Mouse (Mus musculus) B cell, adult 2 months (primary cell): Measurements from ENCODE around the gene Fndc3a.
A peak's percentile ranks its signal among the peaks of the same experiment; 100 is the strongest.

Experiments used
- DNase-seq, 2 experiments: peaks; one replicate each; pipeline ENCODE4 v3.0.0; 2022

The Fndc3a gene

DNA sequence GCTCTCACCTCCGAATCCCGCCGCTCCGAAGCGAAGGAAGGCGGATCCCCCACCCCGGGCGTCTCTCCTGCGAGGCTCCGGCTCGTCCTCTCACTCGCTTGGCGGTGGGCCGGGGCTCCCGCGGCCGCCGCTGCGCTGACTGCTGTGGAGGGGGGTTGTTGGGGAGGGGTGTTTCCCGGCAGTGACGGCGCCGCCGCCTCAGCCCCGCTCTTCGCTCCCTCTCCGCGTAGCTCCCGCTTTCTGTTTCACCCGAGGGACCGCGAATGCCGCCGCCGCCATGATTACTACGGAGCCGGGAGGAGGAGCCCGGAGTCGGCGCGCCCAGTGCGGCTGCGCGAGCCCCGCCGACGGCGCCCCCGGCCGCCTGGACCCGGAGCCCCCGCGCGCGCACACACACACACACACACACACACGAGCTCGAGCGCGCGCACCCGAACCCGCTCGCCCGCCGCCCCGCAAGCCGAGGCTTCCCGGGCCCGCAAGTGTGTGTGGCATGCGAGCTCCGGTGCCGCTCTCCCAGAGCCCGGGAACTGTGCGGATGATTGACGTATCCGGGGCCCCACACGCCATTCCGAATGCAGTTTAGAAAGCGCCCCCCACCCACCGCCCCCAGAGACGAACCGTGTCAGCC is at the start of gene Fndc3a:
TSS of gene Fndc3a (minus strand) at position 294 of the 631 bp plus-strand sequence.
- DNase-seq, result peak; percentile 85 to 89

DNA sequence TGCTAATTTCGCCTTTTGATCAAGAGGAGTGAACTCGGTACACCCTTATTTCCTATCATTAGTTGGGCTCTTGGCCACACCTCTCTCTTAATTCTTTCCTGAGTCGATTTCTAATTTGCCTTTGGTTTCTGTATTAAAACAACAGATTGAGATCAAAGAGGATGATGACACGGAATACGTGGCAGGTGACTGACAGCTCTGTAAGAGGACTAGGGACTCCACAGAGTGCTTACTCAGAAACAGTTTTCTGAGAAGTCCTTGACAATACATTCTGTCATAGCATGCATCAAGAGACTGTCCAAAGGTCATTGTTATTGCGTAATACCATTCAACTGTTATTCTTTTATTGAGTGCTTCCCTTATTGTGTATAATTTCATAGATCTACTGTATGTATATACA is 43.1 kb upstream of the Fndc3a start:
- no peak for DNase-seq

DNA sequence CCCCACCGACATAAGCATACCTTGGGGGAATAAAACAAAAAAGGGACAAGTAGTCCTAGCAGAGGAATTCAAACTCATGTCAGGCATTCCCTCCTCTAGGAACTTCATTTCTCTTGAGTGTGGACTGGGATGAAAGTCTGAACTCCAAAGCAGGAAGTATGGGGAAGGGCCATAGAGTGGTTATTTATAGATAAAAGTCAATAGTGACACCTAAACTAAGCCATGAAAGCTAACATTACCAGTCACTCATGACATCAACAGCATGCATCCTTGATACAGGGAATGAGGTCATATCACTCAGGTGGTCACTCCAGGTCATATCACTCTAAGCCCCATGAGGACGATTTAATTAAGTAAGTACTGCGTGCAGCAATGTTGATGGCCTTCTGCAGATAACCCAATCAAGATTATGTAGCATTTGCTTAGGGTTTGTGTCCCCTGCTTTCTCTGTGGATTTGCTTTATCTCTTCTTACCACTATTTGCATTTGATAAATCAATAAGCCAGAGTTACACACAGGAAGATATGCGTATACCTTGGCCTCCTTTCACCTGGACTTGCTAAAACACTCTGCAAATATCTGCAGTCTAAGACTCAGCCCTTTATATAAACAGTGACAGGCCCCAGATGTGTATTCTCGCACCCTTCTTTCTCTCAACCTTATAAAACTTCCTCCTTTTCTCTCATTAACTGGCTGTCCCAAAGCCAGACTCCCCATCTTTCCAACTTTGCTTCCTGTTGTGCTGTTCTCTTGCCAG is 40.8 kb upstream of the Fndc3a start:
- no peak for DNase-seq

DNA sequence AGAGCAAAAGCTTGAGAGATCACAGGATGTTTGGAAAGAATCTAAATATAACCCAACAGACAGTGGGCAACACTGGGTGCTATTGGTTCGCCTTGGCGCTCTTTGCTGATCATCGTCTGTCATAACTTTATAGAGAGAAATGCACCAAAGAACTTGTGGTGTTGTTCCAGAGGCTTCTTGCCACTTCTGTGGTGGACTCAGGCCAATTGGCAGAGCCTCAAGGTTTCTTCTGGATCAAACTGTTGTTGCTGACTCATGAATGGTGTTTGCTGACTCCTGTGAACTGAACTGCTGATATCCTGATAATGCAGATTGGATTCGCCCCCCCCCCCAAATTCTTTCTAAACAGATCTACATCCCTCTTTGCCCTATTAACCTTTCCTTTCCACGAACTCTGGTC is 38.5 kb upstream of the Fndc3a start:
- no peak for DNase-seq

DNA sequence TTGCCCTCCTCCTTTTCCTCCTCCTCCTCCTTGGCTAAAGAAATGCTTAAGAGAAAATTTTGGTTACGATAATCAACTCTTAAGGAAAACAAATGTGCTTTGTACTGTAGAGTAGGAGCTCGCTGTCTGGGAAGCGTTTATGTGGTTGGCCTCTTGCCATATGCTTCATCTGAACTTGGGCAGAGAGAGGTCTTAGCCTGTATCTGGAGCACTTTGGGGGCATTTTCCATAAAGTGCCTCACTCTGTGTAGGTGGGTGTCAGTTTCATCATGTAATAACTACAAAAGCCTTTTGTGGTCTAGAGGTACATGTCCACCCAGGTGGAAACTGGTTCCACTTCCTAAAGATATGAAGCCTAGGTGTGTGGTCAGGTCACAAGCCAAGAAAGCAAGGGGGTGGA is 31.9 kb upstream of the Fndc3a start:
- no peak for DNase-seq

DNA sequence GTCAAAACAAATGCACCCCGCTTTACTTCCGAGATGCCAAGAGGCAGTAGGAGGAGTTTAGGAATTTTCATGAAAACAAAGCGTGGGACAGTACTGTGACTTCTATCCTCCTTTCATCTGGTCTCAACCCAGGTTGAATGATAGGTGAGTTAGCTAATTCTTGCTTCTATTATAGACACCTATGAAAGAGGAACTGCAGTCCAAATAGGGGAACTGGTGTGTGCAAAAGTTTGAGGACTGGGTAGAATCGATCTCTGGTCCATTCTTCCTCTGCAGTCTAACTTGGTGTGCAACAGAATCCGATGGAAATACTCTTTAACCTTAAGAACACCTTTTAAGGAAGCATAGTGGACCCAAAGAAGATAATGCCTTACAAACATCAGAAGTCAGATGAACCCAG is 30.5 kb upstream of the Fndc3a start:
- DNase-seq, result peak; percentile 28 to 32

DNA sequence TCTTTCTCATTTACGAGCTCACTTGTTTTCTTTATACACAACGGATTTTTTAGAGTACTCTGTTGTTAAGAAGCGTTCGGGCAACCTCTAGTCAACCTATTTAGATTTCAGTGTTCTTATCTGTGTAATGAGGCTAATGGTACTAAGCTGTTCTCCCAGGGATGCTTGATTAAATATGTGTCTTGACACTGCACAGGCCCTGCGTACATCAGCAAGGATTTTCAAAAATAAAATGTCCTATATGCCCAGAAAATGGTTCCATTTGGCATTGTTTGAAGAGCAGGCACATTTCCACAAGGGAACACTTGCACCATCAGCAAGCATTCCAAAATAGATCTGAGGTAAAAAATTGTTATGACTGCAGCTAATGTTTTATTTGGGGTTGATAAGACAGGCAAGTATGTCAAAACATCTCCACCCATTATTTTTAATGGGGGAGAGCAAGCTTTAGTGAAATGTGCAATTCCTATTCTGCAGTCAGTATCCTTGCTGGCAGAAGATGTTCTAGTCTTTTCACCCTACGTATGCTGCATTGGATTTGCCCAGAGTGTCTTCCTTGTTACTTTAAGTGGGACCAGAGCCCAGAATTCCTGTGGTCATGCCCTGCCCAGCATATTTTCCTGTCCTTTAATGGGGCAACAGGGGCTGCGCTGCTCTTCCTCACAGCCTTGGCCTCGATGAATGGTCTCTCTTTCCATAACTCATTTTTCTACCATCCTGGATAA is 29.8 kb upstream of the Fndc3a start:
- DNase-seq, result no peak

DNA sequence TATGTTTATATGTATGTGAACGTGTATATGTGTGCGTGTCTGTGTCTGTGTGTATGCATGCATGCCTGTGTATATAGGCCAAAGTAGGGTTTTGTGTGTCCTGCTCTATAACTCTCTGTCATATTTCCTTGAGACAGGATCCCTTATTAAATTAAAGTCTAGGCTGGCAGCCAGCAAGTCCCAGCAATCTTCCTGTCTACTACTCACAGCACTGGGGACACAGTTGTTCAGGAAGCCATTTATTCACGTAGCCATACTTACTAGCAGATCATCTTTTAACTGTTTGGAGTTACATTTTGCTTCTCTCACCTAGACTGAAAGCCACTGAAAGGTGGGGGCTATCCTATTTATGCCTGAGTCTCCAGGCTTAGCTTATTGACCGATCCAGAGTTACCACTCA is 29.0 kb upstream of the Fndc3a start:
- DNase-seq, result no peak

DNA sequence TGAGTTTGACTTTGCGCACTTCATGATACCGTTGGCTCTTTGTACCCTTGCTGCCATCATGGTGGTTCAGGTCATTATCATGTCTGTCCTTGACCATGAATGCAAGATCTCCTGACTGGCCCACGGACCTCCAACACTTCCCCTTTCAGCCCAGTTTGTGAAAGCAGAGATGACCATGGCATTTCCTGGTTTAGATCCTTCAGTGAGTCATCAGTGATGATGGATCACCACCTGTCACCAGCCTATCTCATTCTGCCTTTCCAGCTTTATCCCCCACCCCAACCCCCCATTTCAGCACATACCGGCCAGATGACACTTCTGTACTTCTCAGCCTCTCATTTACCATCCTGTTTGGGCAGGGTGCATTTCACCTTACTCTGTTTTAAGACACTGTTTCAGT is 28.4 kb upstream of the Fndc3a start:
- DNase-seq, result no peak

DNA sequence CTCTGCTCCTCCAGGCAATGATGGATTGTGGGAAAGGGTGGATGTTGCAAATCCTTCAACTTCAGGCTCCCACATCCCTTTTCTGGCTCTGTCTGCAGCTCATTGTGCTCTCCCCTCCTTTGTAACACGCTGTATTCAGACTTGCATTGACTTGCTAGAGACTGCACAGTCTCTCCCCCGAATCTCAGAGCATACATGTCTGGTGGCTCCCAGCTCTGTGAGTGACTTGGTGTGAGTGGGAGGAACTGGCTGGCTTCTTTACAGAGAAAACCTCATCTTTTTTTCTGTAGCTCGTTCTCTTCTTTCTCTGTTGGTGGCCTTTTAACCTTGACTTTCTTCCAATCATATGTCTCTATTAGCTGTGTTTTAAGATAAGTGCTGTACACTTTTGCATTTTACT is 16.1 kb upstream of the Fndc3a start:
- no peak for DNase-seq

DNA sequence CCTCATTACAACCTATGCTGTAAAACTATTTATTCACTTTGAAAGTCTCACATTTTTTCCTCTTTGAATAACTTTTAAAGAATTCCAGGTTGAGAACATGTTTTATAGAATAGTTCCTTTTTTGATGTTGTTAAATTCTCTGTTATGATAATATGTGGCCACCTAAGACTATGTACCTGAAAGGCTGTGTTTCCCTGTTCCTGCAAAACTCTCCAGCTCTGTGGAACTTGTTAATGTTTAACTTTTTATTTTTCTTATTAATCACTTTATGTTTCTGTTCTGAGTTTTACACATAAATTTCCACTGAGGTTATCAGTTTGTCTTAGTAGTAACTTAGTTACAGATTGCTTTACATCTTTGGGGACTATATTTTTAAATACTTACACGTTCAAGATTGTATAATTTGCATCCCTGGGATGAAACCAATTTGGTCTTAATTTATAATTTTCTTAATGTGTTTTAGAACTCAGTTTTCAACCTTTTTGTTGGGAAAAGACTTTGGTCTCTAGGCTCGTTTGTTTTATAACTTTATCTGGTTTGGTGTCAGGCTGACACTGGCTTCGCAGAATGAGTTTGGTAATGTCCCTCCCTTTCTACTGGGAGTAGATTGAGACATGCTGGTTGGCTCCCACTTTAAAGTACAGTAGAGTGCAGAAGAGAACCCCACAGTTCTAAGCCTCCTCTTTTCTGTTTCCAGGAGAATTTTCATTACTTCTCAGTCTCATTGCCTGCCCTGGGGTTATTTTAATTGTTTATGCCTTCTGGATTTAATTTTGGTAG is 12.7 kb upstream of the Fndc3a start:
- no peak for DNase-seq

DNA sequence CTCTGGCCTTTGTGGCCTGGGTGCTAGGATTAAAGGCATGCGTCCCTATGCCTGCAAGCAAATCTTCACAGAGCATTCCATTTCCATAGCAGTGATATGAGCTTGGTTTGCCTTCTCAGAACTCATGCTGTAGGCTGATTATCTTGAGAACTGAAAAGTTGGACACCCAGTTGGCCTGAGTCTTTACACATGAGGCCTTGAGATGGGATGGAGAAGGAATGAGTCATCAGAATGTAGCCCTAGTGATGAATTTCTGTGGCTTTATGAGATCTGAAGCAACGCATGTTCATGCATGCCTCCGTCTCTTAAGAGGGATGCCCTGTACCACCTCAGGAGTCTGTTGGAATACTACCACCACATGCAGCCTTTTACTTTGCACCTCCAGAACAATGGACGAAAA is 6.4 kb upstream of the Fndc3a start:
- no peak for DNase-seq

DNA sequence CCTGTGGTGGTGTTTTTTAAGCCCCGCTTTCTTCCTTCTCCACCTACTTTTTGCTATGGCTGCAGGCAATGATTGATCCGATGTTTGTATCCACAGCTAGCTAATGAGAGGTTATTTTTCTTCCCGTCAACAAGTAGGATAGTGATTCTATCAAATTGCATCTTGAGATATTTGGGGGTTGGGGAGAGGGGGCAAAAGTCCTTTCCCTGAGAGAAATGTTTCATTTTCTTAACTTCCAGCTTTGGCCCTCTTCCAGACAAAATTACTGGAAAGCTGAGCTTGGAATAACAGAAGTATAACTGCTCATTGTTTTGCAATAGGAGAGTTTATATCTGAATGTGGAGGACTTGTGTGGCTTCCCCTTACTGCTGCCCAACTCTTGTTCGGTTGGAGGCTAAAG is 1.3 kb upstream of the Fndc3a start:
- DNase-seq, result no peak

DNA sequence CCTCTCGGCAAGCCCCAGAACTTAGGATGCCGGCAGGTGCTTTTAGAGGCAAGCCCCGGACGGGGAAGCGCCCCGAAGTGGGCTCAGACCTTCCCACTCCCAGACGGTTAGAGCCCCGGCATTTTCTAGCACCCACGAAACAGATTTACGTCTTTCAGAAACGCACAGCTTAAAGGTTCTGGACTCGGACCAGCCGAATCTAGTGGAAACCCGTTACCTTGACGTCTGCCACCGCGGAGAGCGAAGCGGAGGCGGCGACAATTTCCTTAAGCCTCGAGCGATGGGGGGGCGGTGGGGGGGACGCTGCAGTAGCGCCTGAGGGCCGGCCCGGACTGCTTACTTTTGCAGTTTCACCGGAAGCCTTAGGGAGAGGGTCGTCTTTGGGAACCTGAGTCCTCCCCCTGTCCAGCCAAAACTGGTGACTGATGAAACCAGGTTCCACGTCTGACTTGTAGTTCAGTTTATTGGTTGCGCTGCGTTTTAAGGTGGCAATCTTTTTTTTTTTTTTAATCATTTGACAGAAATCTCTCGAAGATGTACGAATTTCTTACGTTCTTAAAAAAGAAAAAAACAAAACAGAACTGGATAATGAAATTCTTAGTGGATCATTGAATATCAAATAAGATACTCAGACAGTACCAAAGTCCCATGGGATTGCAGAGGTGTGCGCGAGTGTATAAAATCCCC is 681 bp upstream of the Fndc3a start:
- DNase-seq, result peak; percentile 61 to 68

DNA sequence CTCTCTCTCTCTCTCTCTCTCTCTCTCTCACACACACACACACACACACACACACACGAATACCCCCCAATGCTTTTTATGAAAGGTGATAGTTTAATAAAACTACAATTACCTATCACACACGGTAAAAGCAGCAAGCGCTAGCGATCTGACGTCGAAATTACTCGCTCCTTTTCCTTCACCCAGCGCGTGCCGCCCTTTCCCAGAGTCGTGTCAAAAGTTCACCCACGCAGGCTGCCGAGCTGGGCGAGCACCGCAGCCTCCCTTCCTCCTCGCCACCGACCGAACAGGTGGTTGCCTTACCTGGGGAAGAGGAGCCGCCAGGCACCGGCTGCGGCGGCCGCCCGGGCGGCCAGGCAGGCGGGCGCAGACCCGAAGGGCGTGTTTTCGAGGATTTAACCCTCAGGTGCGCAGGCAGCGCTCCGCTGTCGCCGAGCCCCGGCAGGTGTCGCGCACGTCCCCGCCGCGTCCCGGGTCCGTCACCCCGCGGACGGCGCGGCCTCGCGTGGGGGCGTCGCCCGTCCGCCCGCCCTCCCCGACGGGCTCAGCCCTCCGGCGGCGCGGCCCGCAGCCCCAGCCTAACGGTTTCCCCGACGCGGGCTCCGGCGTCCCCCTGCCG is 603 bp downstream of the Fndc3a start:
- DNase-seq, result peak; percentile 81 to 84

DNA sequence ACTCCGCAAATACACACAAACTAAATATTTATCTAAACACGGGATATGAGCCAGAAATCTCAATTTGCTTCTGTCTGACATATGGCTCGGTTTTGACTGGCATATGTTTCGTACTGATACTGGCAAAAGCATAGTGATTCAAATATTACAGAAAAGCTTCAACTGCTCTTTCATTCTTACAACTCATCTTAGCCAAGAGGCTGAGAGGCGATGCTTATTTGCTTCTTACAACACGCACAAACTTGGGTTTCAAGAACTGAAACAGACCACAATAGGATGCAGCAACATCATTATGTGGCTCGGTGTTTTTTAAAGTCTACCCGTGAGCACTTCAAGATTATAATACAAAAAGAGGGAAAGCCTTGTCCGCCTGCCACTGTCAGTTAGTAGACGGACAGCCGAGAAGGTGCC is 1.2 kb downstream of the Fndc3a start:
- peak in 1 of 2 experiments; percentile 27 for DNase-seq

DNA sequence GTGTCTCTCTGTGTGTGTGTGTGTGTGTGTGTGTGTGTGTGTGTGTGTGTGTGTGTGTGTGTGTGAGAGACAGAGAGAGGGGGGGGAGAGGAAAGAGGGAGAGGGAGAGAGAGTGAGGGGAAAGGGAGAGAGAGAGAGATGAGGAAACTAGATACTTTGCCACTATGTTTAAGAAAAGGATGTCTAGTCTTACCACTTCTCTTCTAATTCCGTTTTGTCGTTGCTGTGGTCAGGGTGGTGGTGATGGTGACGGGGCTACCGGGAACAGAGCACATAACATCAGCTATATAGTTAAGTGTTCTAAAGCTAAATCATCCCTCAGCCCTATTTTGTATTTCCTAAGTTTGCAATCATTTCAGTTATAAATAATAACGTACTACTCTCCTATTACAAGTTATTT is 9.7 kb downstream of the Fndc3a start:
- no peak for DNase-seq

DNA sequence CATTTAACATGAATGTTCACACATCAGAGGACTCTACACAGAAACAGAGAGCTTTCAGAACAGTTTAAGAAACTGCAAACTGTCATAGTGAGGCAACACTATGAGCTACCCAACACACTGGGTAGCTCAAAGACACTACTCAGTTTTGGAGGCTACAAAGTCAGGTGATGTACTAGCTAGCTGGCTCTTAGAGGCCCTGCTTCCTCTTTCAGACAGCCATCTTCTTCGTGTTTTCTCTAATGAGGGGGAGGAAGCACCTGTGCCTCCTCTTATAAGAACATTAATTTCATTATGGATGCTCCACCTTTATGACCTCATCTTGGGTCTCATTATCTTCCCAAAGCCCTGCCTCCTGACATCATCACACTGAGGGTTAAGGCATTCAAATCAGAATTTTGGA is 18.4 kb downstream of the Fndc3a start:
- peak; percentile 53 to 61 for DNase-seq

DNA sequence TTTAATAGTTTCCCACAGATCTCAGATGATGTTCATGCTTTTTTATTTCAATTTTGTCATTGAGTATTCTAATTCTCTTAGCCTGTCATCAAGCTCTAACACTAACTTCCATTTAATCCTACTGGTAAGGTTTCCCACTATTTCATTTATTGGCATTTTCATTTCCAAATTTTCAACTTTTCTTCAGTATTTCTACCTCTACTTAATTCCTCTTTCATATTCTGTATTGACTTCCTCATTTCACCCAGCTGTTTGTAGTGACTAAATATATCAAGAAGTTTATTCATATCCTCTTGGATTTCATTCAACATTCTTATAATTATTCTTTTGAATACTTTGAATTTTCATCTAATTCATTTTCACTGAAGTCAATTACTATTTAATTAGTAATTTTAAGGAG is 20.3 kb downstream of the Fndc3a start:
- no peak for DNase-seq

DNA sequence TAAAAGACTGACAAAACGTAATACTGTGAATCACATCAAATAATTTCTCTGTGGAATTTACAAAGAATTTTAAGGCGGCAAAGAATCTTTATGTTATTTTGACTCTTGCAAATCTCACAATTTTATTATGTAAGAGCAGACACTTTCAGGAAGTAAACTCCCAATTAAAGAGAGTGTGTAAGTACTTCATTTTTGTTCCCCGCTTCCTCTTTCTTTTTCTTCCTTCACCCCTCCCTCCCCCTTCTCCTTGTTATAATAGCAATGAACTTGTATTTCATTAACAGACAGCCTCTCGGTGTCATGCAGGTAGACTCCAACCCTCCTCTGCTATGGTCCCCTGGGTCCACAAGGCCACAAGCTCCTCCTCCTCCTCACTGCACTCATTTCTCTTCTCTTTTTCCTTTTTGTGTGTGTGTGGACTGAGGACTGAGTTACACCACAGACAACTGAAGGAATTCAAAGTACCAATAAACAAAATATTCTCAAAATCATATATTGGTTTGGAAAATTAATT is 24.9 kb downstream of the Fndc3a start:
- DNase-seq, result peak; percentile 51 to 59

DNA sequence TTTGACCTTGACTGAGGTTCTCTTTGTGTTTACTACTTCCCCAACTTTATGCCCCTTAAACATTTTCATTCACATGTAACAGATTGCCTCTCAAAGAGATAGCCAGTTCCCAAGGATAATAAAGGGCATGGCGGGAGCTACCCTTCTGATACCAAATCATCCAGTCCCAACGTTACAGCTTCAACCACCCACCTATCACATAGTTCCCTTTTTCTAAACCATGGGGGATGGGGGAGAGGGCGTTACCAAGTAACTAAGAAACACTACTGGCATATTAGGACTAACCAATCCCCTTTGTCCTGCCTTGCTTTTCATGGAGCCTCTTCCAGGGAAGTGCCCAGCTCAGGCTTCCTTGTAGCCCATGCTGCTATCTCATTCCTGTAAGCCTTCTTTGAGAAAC is 32.6 kb downstream of the Fndc3a start:
- peak; percentile 29 to 34 for DNase-seq

DNA sequence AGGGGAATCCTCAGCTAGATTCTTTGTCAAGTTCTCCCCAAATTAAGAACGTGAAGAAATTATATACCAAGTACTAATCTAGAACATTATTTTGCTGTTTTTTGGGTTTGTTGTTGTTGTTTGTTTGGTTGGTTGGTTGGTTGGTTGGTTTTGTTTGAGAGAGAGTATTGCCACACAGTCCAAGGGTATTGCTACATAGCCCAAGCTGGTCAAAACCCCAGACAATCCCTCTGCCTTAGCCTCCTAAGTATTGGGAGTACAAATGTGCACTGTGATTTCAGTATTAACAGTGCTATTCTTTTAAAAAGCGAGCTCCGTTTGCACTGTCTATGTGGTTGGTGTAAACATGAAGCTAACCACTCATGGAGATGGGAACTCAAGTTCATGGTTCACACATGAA is 37.9 kb downstream of the Fndc3a start:
- DNase-seq, result no peak
